Mouse (Mus musculus) MEL (cell line): ENCODE measurements around the gene Ceacam3. TPM values are rescaled to one million over a fixed set of nuclear protein-coding genes. Genes with fewer than 3 reads are reported as not detected.
"Not testable (repeated sequence)": the region's sequence is repeated elsewhere in the genome, so short reads cannot be mapped to it uniquely, and the experiment has no call there.

Experiments
- DNase-seq: peaks from one replicate; pipeline ENCODE4 v3.0.0; 2011; ENCODE audit warnings: low read depth, low spot score
- H3K27ac ChIP-seq: 2 replicates; pipeline ENCODE4 v1.5.1; 2012; ENCODE audit warnings: low read depth, mild to moderate bottlenecking, control low read depth, low read length, moderate library complexity; ENCODE audit not compliant: control insufficient read depth
- H3K27me3 ChIP-seq, 2 experiments: fragments of 150-350 bp in 1 of 2; sonication (generic) in 1 of 2; 2 replicates each; pipeline ENCODE4 v1.6.1; 2012; ENCODE audit warnings: low read length in 2 of 2, mild to moderate bottlenecking in 2 of 2, improper control_type of control experiment in 1 of 2, moderate library complexity in 1 of 2; ENCODE audit not compliant: insufficient read depth in 2 of 2, control insufficient read depth in 1 of 2
- H3K36me3 ChIP-seq, 2 experiments: 2 replicates each; pipeline ENCODE4 v1.6.1; 2012 to 2014; ENCODE audit warnings: low read length in 2 of 2, improper control_type of control experiment in 1 of 2, inconsistent platforms in 1 of 2, mild to moderate bottlenecking in 1 of 2; ENCODE audit not compliant: insufficient read depth in 2 of 2, control insufficient read depth in 1 of 2
- H3K4me1 ChIP-seq, 2 experiments: fragments of 150-350 bp in 1 of 2; sonication (generic) in 1 of 2; 2 replicates each; pipeline ENCODE4 v1.6.1; 2012; ENCODE audit warnings: low read length in 2 of 2, improper control_type of control experiment in 1 of 2, mild to moderate bottlenecking in 1 of 2; ENCODE audit not compliant: insufficient read depth in 2 of 2, control insufficient read depth in 1 of 2
- H3K4me3 ChIP-seq, 2 experiments: fragments of 150-350 bp in 1 of 2; sonication (generic) in 1 of 2; 2 replicates each; pipeline ENCODE4 v1.5.1; 2012; ENCODE audit warnings: low read depth in 2 of 2, low read length in 2 of 2, mild to moderate bottlenecking in 2 of 2, moderate library complexity in 2 of 2, control low read depth in 1 of 2, improper control_type of control experiment in 1 of 2; ENCODE audit not compliant: control insufficient read depth in 1 of 2, insufficient read depth in 1 of 2
- H3K79me2 ChIP-seq: 2 replicates; pipeline ENCODE4 v1.6.1; 2012; ENCODE audit warnings: mild to moderate bottlenecking, low read length, moderate library complexity; ENCODE audit not compliant: control insufficient read depth, poor library complexity, insufficient read depth
- H3K9ac ChIP-seq: 2 replicates; pipeline ENCODE4 v1.6.1; 2012; ENCODE audit warnings: low read depth, mild to moderate bottlenecking, control low read depth, low read length, moderate library complexity; ENCODE audit not compliant: control insufficient read depth, poor library complexity, severe bottlenecking
- H3K9me3 ChIP-seq: fragments of 150-350 bp; sonication (generic); replicated peaks from 2 replicates; pipeline ENCODE4 v1.6.1; 2012; ENCODE audit warnings: mild to moderate bottlenecking, low read length, improper control_type of control experiment, moderate library complexity; ENCODE audit not compliant: insufficient read depth
- BHLHE40 ChIP-seq: IDR thresholded peaks from 2 replicates; pipeline ENCODE4 v1.6.1; 2012; ENCODE audit warnings: low read depth, mild to moderate bottlenecking, inconsistent platforms, low read length, improper control_type of control experiment, borderline replicate concordance
- CHD1 ChIP-seq: IDR thresholded peaks from 2 replicates; pipeline ENCODE4 v1.6.1; 2012; ENCODE audit warnings: low read depth, mild to moderate bottlenecking, inconsistent platforms, low read length, improper control_type of control experiment
- CTCF ChIP-seq, 3 experiments: IDR thresholded peaks in 2 of 3; conservative IDR thresholded peaks in 1 of 3; 2 replicates each; pipeline ENCODE4 v1.5.1; 2011 to 2012; ENCODE audit warnings: low read length in 3 of 3, low read depth in 2 of 3, mild to moderate bottlenecking in 2 of 3, improper control_type of control experiment in 1 of 3, inconsistent platforms in 1 of 3, mixed read lengths in 1 of 3, moderate library complexity in 1 of 3; ENCODE audit not compliant: control insufficient read depth in 1 of 3, insufficient read depth in 1 of 3, poor library complexity in 1 of 3, severe bottlenecking in 1 of 3
- E2F4 ChIP-seq: IDR thresholded peaks from 2 replicates; pipeline ENCODE4 v1.6.1; 2011; ENCODE audit warnings: low read depth, low read length, improper control_type of control experiment, borderline replicate concordance
- ELF1 ChIP-seq: IDR thresholded peaks from 2 replicates; pipeline ENCODE4 v1.6.1; 2014; ENCODE audit warnings: low read depth, mild to moderate bottlenecking, inconsistent platforms, low read length, improper control_type of control experiment, moderate library complexity
- EP300 ChIP-seq, 2 experiments: IDR thresholded peaks; 2 replicates each; pipeline ENCODE4 v1.6.1; 2011; ENCODE audit warnings: improper control_type of control experiment in 2 of 2, low read length in 2 of 2, low read depth in 1 of 2, mild to moderate bottlenecking in 1 of 2
- HCFC1 ChIP-seq: IDR thresholded peaks from 2 replicates; pipeline ENCODE4 v1.6.1; 2012; ENCODE audit warnings: low read depth, mild to moderate bottlenecking, inconsistent platforms, low read length, improper control_type of control experiment, moderate library complexity
- JUND ChIP-seq: IDR thresholded peaks from 2 replicates; pipeline ENCODE4 v1.6.1; 2011; ENCODE audit warnings: low read depth, mild to moderate bottlenecking, improper control_type of control experiment, low read length
- MAFK ChIP-seq: IDR thresholded peaks from 2 replicates; pipeline ENCODE4 v1.6.1; 2011; ENCODE audit warnings: low read depth, mild to moderate bottlenecking, low read length, improper control_type of control experiment, borderline replicate concordance
- MEF2A ChIP-seq: IDR thresholded peaks from 2 replicates; pipeline ENCODE4 v1.6.1; 2014; ENCODE audit warnings: low read depth, mild to moderate bottlenecking, inconsistent platforms, low read length, improper control_type of control experiment; ENCODE audit not compliant: poor library complexity, insufficient replicate concordance, severe bottlenecking; ENCODE audit errors: extremely low read depth
- MYC ChIP-seq: IDR thresholded peaks from 2 replicates; pipeline ENCODE4 v1.6.1; 2011; ENCODE audit warnings: low read depth, mild to moderate bottlenecking, low read length, improper control_type of control experiment, moderate library complexity
- NRF1 ChIP-seq: IDR thresholded peaks from 2 replicates; pipeline ENCODE4 v1.6.1; 2014; ENCODE audit warnings: low read depth, mild to moderate bottlenecking, inconsistent platforms, low read length, improper control_type of control experiment, moderate library complexity; ENCODE audit not compliant: poor library complexity, insufficient read depth, severe bottlenecking
- POLR2A ChIP-seq, 2 experiments: IDR thresholded peaks; 2 replicates each; pipeline ENCODE4 v1.6.1; 2011 to 2012; ENCODE audit warnings: low read length in 2 of 2, mild to moderate bottlenecking in 2 of 2, control low read depth in 1 of 2, improper control_type of control experiment in 1 of 2, low read depth in 1 of 2, moderate library complexity in 1 of 2; ENCODE audit not compliant: control insufficient read depth in 1 of 2, insufficient read depth in 1 of 2, poor library complexity in 1 of 2
- POLR2AphosphoS5 ChIP-seq: IDR thresholded peaks from 2 replicates; pipeline ENCODE4 v1.6.1; 2012; ENCODE audit warnings: low read depth, borderline replicate concordance, mild to moderate bottlenecking, inconsistent platforms, low read length, moderate library complexity, mixed read lengths
- RCOR1 ChIP-seq: IDR thresholded peaks from 2 replicates; pipeline ENCODE4 v1.6.1; 2012; ENCODE audit warnings: low read depth, mild to moderate bottlenecking, inconsistent platforms, low read length, improper control_type of control experiment
- TBP ChIP-seq: IDR thresholded peaks from 2 replicates; pipeline ENCODE4 v1.8.0; 2011; ENCODE audit warnings: low read depth, low read length, improper control_type of control experiment
- UBTF ChIP-seq: IDR thresholded peaks from 2 replicates; pipeline ENCODE4 v1.6.1; 2012; ENCODE audit warnings: low read depth, mild to moderate bottlenecking, inconsistent platforms, low read length, improper control_type of control experiment, moderate library complexity, borderline replicate concordance; ENCODE audit not compliant: insufficient read depth
- USF1 ChIP-seq: IDR thresholded peaks from 2 replicates; pipeline ENCODE4 v1.6.1; 2014; ENCODE audit warnings: low read depth, mild to moderate bottlenecking, inconsistent platforms, low read length, improper control_type of control experiment, moderate library complexity
- ZMIZ1 ChIP-seq: IDR thresholded peaks from 2 replicates; pipeline ENCODE4 v1.6.1; 2012; ENCODE audit warnings: low read depth, mild to moderate bottlenecking, inconsistent platforms, low read length, improper control_type of control experiment, moderate library complexity
- ZNF384 ChIP-seq: IDR thresholded peaks from 2 replicates; pipeline ENCODE4 v1.6.1; 2012; ENCODE audit warnings: low read depth, mild to moderate bottlenecking, inconsistent platforms, low read length, improper control_type of control experiment
- polyA plus RNA-seq, 2 experiments: library from polyadenylated mRNA; stranded (reverse) in 1 of 2; unstranded in 1 of 2; fragments of >175 nt in 1 of 2; fragments of >200 nt in 1 of 2; gene quantifications; 2 replicates each; pipeline versions ENCODE4 v1.2.1 to v1.2.4; 2012; ENCODE audit warnings: low replicate concordance in 2 of 2, low read depth in 1 of 2; ENCODE audit not compliant: insufficient read length in 2 of 2, insufficient read depth in 1 of 2, missing spikeins in 1 of 2
- total RNA-seq: library from RNA; depleted of rRNA; stranded (reverse); fragments of 300-350 nt; gene quantifications from 2 replicates; pipeline ENCODE4 v1.2.3, GENCODE M21; 2012; rRNA removed

Gene Ceacam3
- total RNA-seq (not detected in 2 replicates), polyA plus RNA-seq (not detected)

- Histone ChIP-seq H3K4me3 (no peak within 1 kb of the TSS), H3K9ac (no peak within 1 kb of the TSS), H3K27me3 (no peaks in the 10 kb centered on the region), H3K9me3 (no peaks in the 10 kb centered on the region), H3K79me2 (no peaks in the 10 kb centered on the region), H3K4me1 (no peaks in the 10 kb centered on the region), H3K36me3 (no peaks in the 10 kb centered on the region), H3K27ac (no peak within 1 kb of the TSS)
- TF ChIP-seq USF1: no peak
- no peak for TF ChIP-seq UBTF
- no peak for TF ChIP-seq MEF2A
- no peak for TF ChIP-seq TBP
- no peak for TF ChIP-seq ZNF384
- no peak for TF ChIP-seq RCOR1
- TF ChIP-seq NRF1: no peak
- TF ChIP-seq CTCF (IDR thresholded peaks at IDR 0.05 in 2 of 3, conservative IDR thresholded peaks at IDR 0.05 in 1 of 3; ENCODE audit: control insufficient read depth in 1 of 3, insufficient read depth in 1 of 3, low read depth in 2 of 3, low read length in 3 of 3, poor library complexity in 1 of 3, severe bottlenecking in 1 of 3): no peak
- no peak for TF ChIP-seq E2F4
- no peak for TF ChIP-seq BHLHE40
- TF ChIP-seq MAFK: no peak
- no peak for TF ChIP-seq ZMIZ1
- no peak for TF ChIP-seq POLR2A (IDR thresholded peaks at IDR 0.05; ENCODE audit: control insufficient read depth in 1 of 2, insufficient read depth in 1 of 2, low read depth in 1 of 2, low read length in 2 of 2, poor library complexity in 1 of 2)
- no peak for TF ChIP-seq EP300 (IDR thresholded peaks at IDR 0.05; ENCODE audit: low read depth in 1 of 2, low read length in 2 of 2)
- no peak for TF ChIP-seq ELF1
- TF ChIP-seq HCFC1: no peak
- no peak for TF ChIP-seq CHD1
- TF ChIP-seq JUND: no peak
- no peak for TF ChIP-seq POLR2AphosphoS5
- TF ChIP-seq MYC: no peak
- DNase-seq: no peak
Observed at GRCm38 (mm10) chr7:17149931-17150330, at the start of gene Ceacam3. Gene Ceacam3, plus strand, starts transcription at chr7:17150282.

GRCm38 (mm10) chr7:17101631-17102030 is 48.5 kb upstream of the Ceacam3 start:
- not testable (repeated sequence) for H3K36me3 ChIP-seq, H3K79me2 ChIP-seq, H3K27me3 ChIP-seq, H3K9me3 ChIP-seq, H3K9ac ChIP-seq, H3K27ac ChIP-seq, H3K4me3 ChIP-seq, H3K4me1 ChIP-seq, DNase-seq
